Mouse (Mus musculus) cerebellum, adult 2 months (tissue): ENCODE results near the gene Dad1.

Source experiments
- CTCF ChIP-seq: fragments of 200-500 bp; IDR thresholded peaks from 2 replicates; pipeline ENCODE4 v1.5.1; 2011; ENCODE audit warnings: low read depth, mild to moderate bottlenecking, control low read depth, low read length, moderate library complexity, borderline replicate concordance; ENCODE audit not compliant: insufficient read depth
- POLR2A ChIP-seq: fragments of 200-500 bp; IDR thresholded peaks from 2 replicates; pipeline ENCODE4 v1.6.1; 2011; ENCODE audit warnings: low read length, control low read depth, borderline replicate concordance; ENCODE audit not compliant: insufficient read depth

DNA sequence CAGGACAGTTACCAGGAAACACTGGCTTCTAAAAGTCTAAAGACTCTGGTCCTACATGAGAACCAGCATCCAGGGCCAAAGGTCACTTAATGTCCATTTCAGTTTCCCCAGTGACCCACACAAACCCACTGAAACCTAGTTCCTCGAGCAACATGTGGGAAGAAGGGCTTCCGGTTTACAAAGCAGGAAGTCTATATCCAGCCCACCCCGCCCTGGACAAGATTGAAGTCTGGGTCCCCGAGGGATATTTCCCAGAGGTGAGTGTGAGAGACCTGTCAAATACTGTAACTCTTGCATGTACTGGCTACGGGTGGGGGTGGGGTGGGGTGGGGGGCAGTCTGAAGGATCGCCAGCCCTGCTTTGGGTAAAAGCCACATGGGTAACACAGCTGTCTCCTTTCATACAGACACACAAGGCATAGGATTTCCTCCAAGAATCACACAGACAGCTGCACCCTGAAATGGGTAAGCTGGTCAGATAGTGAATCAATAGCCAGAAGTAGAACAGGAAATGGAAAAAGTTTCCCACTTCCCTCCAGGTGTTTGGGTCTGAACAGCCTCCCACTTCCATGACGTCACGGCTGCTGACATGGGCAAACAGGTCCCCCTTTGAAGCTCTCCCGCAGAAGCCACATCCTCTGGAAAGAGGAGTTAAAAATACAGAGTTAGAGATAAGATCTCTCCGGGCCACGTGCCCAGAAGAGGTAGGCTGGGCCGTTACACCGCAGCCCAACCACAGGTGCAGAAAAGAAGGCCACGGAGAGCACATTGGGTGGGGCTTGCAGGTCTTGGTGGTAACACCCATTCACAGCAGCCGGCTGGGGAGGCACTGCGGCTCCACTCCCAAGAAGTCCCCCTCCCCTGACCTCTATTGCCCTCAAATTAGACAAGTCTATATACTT lies 26.7 kb downstream of the Dad1 start:
- TF ChIP-seq POLR2A: no peak
- no peak for TF ChIP-seq CTCF
